Mouse (Mus musculus): Measurements from ENCODE around the gene Rnf187. TPM values are rescaled to one million over a fixed set of nuclear protein-coding genes. Genes with fewer than 3 reads are reported as not detected.

The Rnf187 gene
- total RNA-seq, 2 experiments from 2014 or later, result 445 to 469 TPM

GRCm38 (mm10) chr11:58930254-58930653 lies 8.5 kb downstream of the Rnf187 start:
- H3K4me3 ChIP-seq, result no peak overlapping the region
- H3K27ac ChIP-seq, result no peak overlapping the region
- intact Hi-C loops (cut with DNase I), result no loop called here
- DNase-seq (ENCODE audit: extremely low spot score in 1 of 2, low spot score in 2 of 2), result no peak
- no peak for TF ChIP-seq CTCF (IDR thresholded peaks at IDR 0.05)

- DNase-seq (ENCODE audit: extremely low spot score in 1 of 2, low spot score in 2 of 2), result no peak
- H3K4me3 ChIP-seq, result no peak overlapping the region
- TF ChIP-seq CTCF (IDR thresholded peaks at IDR 0.05), result no peak
- intact Hi-C loops (cut with DNase I), result no loop called here
- no peak overlapping the region for H3K27ac ChIP-seq
Measured at GRCm38 (mm10) chr11:58929641-58930040, 9.1 kb downstream of the Rnf187 start.

- Histone ChIP-seq H3K4me3 (no peak overlapping the region), H3K27ac (no peak overlapping the region)
- TF ChIP-seq CTCF (IDR thresholded peaks at IDR 0.05), result no peak
- intact Hi-C loops (cut with DNase I), result no loop called here
- DNase-seq (ENCODE audit: extremely low spot score in 1 of 2, low spot score in 2 of 2), result no peak
Measured at GRCm38 (mm10) chr11:58929055-58929454, 9.7 kb downstream of the Rnf187 start.

GRCm38 (mm10) chr11:58927790-58928651 lies 10.7 kb downstream of the Rnf187 start:
- peak in 1 of 2 experiments; percentile 36 for DNase-seq (ENCODE audit: extremely low spot score in 1 of 2, low spot score in 2 of 2)
- intact Hi-C loops (cut with DNase I), result no loop called here
- H3K27ac ChIP-seq, result no peak overlapping the region

GRCm38 (mm10) chr11:58927053-58927452 lies 11.7 kb downstream of the Rnf187 start:
- intact Hi-C loops (cut with DNase I), result no loop called here

More at GRCm38 (mm10) chr11:58927790-58928651, 10.7 kb downstream of the Rnf187 start:
- peak; percentile 74 for TF ChIP-seq CTCF (IDR thresholded peaks at IDR 0.05)
- H3K4me3 ChIP-seq, result peak overlapping the region; percentile 27; the same call in 1 of the 2 replicates

GRCm38 (mm10) chr11:58926651-58927050 lies 12.1 kb downstream of the Rnf187 start:
- DNase-seq (ENCODE audit: extremely low spot score in 1 of 2, low spot score in 2 of 2), result no peak
- no peak overlapping the region for H3K4me3 ChIP-seq
- H3K27ac ChIP-seq, result no peak overlapping the region
- intact Hi-C loops (cut with DNase I), result no loop called here
- no peak for TF ChIP-seq CTCF (IDR thresholded peaks at IDR 0.05)

More at GRCm38 (mm10) chr11:58927053-58927452, 11.7 kb downstream of the Rnf187 start:
- TF ChIP-seq CTCF (IDR thresholded peaks at IDR 0.05), result no peak
- Histone ChIP-seq H3K27ac (no peak overlapping the region), H3K4me3 (no peak overlapping the region)
- no peak for DNase-seq (ENCODE audit: extremely low spot score in 1 of 2, low spot score in 2 of 2)

- TF ChIP-seq CTCF (IDR thresholded peaks at IDR 0.05), result no peak
- intact Hi-C loops (cut with DNase I), result no loop called here
- H3K4me3 ChIP-seq, result no peak overlapping the region
- H3K27ac ChIP-seq, result no peak overlapping the region
- no peak for DNase-seq (ENCODE audit: extremely low spot score in 1 of 2, low spot score in 2 of 2)
Measured at GRCm38 (mm10) chr11:58922420-58922819, 16.3 kb downstream of the Rnf187 start.

GRCm38 (mm10) chr11:58918759-58919158 lies 20.0 kb downstream of the Rnf187 start:
- intact Hi-C loops (cut with DNase I), result loop anchor here (5.0 kb wide), 1 partner anchor 379 kb away; no protein-coding TSS in a partner anchor
- no peak for TF ChIP-seq CTCF (IDR thresholded peaks at IDR 0.05)

GRCm38 (mm10) chr11:58917745-58918366 lies 20.9 kb downstream of the Rnf187 start, which contains the start of gene Btnl10:
TSS of gene Btnl10 (plus strand) at chr11:58917908.
- TF ChIP-seq CTCF (IDR thresholded peaks at IDR 0.05), result no peak
- Histone ChIP-seq H3K4me3 (no peak within 1 kb of the TSS), H3K27ac (no peak within 1 kb of the TSS)
- DNase-seq (ENCODE audit: extremely low spot score in 1 of 2, low spot score in 2 of 2), result no peak
- intact Hi-C loops (cut with DNase I), result loop anchor here (5.0 kb wide), 1 partner anchor 379 kb away; no protein-coding TSS in a partner anchor

More at GRCm38 (mm10) chr11:58918759-58919158, 20.0 kb downstream of the Rnf187 start:
- H3K4me3 ChIP-seq, result no peak overlapping the region
- H3K27ac ChIP-seq, result no peak overlapping the region
- no peak for DNase-seq (ENCODE audit: extremely low spot score in 1 of 2, low spot score in 2 of 2)

GRCm38 (mm10) chr11:58916879-58917744 lies 21.6 kb downstream of the Rnf187 start:
- Histone ChIP-seq H3K4me3 (no peak overlapping the region), H3K27ac (no peak overlapping the region)
- peak; percentile 59 for TF ChIP-seq CTCF (IDR thresholded peaks at IDR 0.05)
- intact Hi-C loops (cut with DNase I), result loop anchor here (5.0 kb wide), 1 partner anchor 380 kb away; no protein-coding TSS in a partner anchor
- DNase-seq (ENCODE audit: extremely low spot score in 1 of 2, low spot score in 2 of 2), result no peak

- intact Hi-C loops (cut with DNase I), result loop anchor here (5.0 kb wide), 1 partner anchor 383 kb away; no protein-coding TSS in a partner anchor
- no peak overlapping the region for H3K27ac ChIP-seq
- TF ChIP-seq CTCF (IDR thresholded peaks at IDR 0.05), result peak; percentile 85
- DNase-seq (ENCODE audit: extremely low spot score in 1 of 2, low spot score in 2 of 2), result no peak
- peak overlapping the region; percentile 14; the same call in 1 of the 2 replicates for H3K4me3 ChIP-seq
Measured at GRCm38 (mm10) chr11:58914461-58915028, 24.2 kb downstream of the Rnf187 start.

Data from left cerebral cortex, adult 2 months (tissue).